Mouse (Mus musculus) spleen, adult 2 months (tissue): ENCODE data around the gene Nup107. TPM values are rescaled to one million over a fixed set of nuclear protein-coding genes. Genes with fewer than 3 reads are reported as not detected.

Source experiments
- DNase-seq, 2 experiments: peaks; one replicate each; pipeline versions ENCODE4 v3.0.0 to v3.0.0-alpha.2; 2012 to 2021; ENCODE audit warnings: low spot score in 2 of 2, low read depth in 1 of 2
- H3K27ac ChIP-seq: fragments of 200-500 bp; 2 replicates; pipeline ENCODE4 v1.5.1; 2012; ENCODE audit warnings: low read length, inconsistent platforms; ENCODE audit not compliant: insufficient read depth
- H3K27me3 ChIP-seq: fragments of 200-500 bp; 2 replicates; pipeline ENCODE4 v1.6.1; 2012; ENCODE audit warnings: mild to moderate bottlenecking, moderate library complexity, low read length, inconsistent platforms; ENCODE audit not compliant: control insufficient read depth, insufficient read depth
- H3K36me3 ChIP-seq: fragments of 200-500 bp; 2 replicates; pipeline ENCODE4 v1.6.1; 2012; ENCODE audit warnings: mild to moderate bottlenecking, low read length, inconsistent platforms; ENCODE audit not compliant: control insufficient read depth, insufficient read depth
- H3K4me1 ChIP-seq: fragments of 200-500 bp; 2 replicates; pipeline ENCODE4 v1.6.1; 2011; ENCODE audit warnings: inconsistent platforms; ENCODE audit not compliant: control insufficient read depth, insufficient read depth, insufficient read length
- H3K4me3 ChIP-seq: fragments of 200-500 bp; 2 replicates; pipeline ENCODE4 v1.5.1; 2011; ENCODE audit warnings: mild to moderate bottlenecking, inconsistent platforms; ENCODE audit not compliant: insufficient read depth, insufficient read length; ENCODE audit errors: extremely low read depth
- CTCF ChIP-seq: fragments of 200-500 bp; IDR thresholded peaks from 2 replicates; pipeline ENCODE4 v1.5.1; 2011; ENCODE audit warnings: mild to moderate bottlenecking, inconsistent platforms; ENCODE audit not compliant: insufficient read depth, insufficient read length, insufficient replicate concordance; ENCODE audit errors: extremely low read depth
- POLR2A ChIP-seq: fragments of 200-500 bp; IDR thresholded peaks from 2 replicates; pipeline ENCODE4 v1.6.1; 2011; ENCODE audit warnings: low read depth, low read length, inconsistent platforms
- WGBS: fragments of 180-500 bp; shearing (Covaris S2); methylation state at CpG from one replicate; pipeline ENCODE4 v1.1.7; 2018; 5-methylcytosine and 5-hydroxymethylcytosine counted together
- polyA plus RNA-seq: library from polyadenylated mRNA; depleted of rRNA; stranded (reverse); fragments of >200 nt; gene quantifications from 2 replicates; pipeline ENCODE4 v1.2.3, GENCODE M21; 2012

Gene Nup107
- polyA plus RNA-seq, 1 experiment: 5.8 TPM

GRCm38 (mm10) chr10:117770286-117771130 lies 22.0 kb downstream of the Nup107 start:
- H3K4me1 ChIP-seq: no peaks in the 10 kb centered on the region
- no peak overlapping the region for H3K27ac ChIP-seq
- H3K4me3 ChIP-seq: no peak overlapping the region
- TF ChIP-seq POLR2A: no peak
- no peak for TF ChIP-seq CTCF
- H3K36me3 ChIP-seq: peaks cover 39% of the 10 kb centered on the region
- no peak for DNase-seq
- H3K27me3 ChIP-seq: no peaks in the 10 kb centered on the region
- WGBS: 97% methylated on average over 18 of the region's 18 CpGs

GRCm38 (mm10) chr10:117769541-117770285 lies 22.8 kb downstream of the Nup107 start:
- 96% methylated on average over 9 of the region's 9 CpGs for WGBS
- Histone ChIP-seq H3K4me3 (no peak overlapping the region), H3K27ac (no peak overlapping the region), H3K27me3 (no peaks in the 10 kb centered on the region), H3K4me1 (no peaks in the 10 kb centered on the region), H3K36me3 (peaks cover 39% of the 10 kb centered on the region)
- no peak for TF ChIP-seq POLR2A
- TF ChIP-seq CTCF: no peak
- DNase-seq: no peak

- WGBS: 96% methylated on average over 7 of the region's 7 CpGs
- no peaks in the 10 kb centered on the region for H3K4me1 ChIP-seq
- H3K4me3 ChIP-seq: no peak overlapping the region
- peaks cover 35% of the 10 kb centered on the region for H3K36me3 ChIP-seq
- DNase-seq: no peak
- H3K27me3 ChIP-seq: no peaks in the 10 kb centered on the region
- no peak overlapping the region for H3K27ac ChIP-seq
- no peak for TF ChIP-seq CTCF
- no peak for TF ChIP-seq POLR2A
Observed at GRCm38 (mm10) chr10:117768141-117768440, 24.4 kb downstream of the Nup107 start.

- Histone ChIP-seq H3K4me3 (no peak overlapping the region), H3K36me3 (peaks cover 33% of the 10 kb centered on the region), H3K27me3 (no peaks in the 10 kb centered on the region), H3K4me1 (no peaks in the 10 kb centered on the region), H3K27ac (no peak overlapping the region)
- TF ChIP-seq POLR2A: no peak
- no peak for TF ChIP-seq CTCF
- 93% methylated on average over 10 of the region's 10 CpGs for WGBS
- no peak for DNase-seq
Observed at GRCm38 (mm10) chr10:117767286-117768140, 25.0 kb downstream of the Nup107 start.

GRCm38 (mm10) chr10:117766896-117767160 lies 25.7 kb downstream of the Nup107 start:
- H3K4me1 ChIP-seq: no peaks in the 10 kb centered on the region
- H3K4me3 ChIP-seq: no peak overlapping the region
- DNase-seq: no peak
- TF ChIP-seq CTCF: no peak
- no peak for TF ChIP-seq POLR2A
- 90% methylated on average over 5 of the region's 5 CpGs for WGBS
- H3K27me3 ChIP-seq: no peaks in the 10 kb centered on the region
- H3K36me3 ChIP-seq: peaks cover 31% of the 10 kb centered on the region
- H3K27ac ChIP-seq: no peak overlapping the region

GRCm38 (mm10) chr10:117766111-117766895 lies 26.2 kb downstream of the Nup107 start:
- Histone ChIP-seq H3K27ac (no peak overlapping the region), H3K36me3 (peaks cover 35% of the 10 kb centered on the region), H3K4me1 (no peaks in the 10 kb centered on the region), H3K27me3 (no peaks in the 10 kb centered on the region), H3K4me3 (no peak overlapping the region)
- WGBS: 89% methylated on average over 16 of the region's 16 CpGs
- no peak for DNase-seq
- TF ChIP-seq POLR2A (no peak), CTCF (no peak)
